Mouse (Mus musculus) gastrocnemius, postnatal 4 days (tissue): ENCODE data around the gene Cbx5. TPM values are rescaled to one million over a fixed set of nuclear protein-coding genes. Genes with fewer than 3 reads are reported as not detected.

Experiments
- DNase-seq, 2 experiments: peaks; one replicate each; pipeline ENCODE4 v3.0.0; 2021 to 2022; ENCODE audit warnings: low spot score in 2 of 2, mixed read lengths in 2 of 2
- microRNA-seq: library from miRNA; unstranded; fragments of <30 nt; microRNA quantifications from one replicate; pipeline ENCODE4 v1.2.0, GENCODE M21; 2021
- total RNA-seq, 2 experiments: library from RNA; stranded (reverse); gene quantifications; 2 replicates each; pipeline ENCODE4 v1.2.3; 2021

The Cbx5 gene
- total RNA-seq, 2 experiments from 2014 or later: 97.9 to 100 TPM

DNA sequence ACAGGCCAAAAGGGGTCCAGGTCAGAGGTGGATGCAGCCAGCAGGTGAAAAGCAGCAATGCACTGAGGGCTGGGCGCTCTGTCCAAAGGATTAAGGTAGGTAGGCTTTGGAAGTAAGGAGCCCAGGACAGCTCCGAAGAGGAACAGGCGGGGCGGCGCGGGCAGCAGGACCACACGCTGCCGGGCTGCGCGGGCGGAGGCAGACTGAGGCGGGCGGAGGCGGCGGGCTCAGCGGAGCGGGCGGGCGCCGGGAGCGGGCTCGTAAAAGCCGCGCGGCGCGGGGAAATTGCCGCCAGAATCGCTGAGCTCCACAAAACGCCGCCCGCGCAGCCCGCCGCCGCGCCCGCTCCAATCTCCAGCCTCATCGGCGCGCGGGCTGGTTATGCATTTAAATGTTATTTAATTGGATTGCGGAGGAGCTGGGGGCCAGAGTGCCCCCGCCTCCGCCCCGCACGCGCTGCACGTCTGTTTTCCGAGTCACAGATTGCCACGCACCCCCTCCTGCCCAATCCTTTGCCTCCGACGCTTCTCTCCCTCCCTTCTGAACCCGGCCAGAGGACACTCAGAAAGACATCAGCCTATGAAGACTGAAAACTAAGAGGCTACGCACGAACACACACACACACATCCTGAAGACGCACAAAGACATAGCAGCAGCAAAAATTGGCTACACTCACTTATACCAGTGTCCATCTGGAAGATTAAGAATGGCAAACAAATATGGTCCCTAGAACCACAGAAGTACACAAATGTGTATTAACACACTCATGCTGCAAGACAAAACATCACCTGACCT lies 92.8 kb downstream of the Cbx5 start:
- DNase-seq: peak in 1 of 2 experiments; percentile 47

DNA sequence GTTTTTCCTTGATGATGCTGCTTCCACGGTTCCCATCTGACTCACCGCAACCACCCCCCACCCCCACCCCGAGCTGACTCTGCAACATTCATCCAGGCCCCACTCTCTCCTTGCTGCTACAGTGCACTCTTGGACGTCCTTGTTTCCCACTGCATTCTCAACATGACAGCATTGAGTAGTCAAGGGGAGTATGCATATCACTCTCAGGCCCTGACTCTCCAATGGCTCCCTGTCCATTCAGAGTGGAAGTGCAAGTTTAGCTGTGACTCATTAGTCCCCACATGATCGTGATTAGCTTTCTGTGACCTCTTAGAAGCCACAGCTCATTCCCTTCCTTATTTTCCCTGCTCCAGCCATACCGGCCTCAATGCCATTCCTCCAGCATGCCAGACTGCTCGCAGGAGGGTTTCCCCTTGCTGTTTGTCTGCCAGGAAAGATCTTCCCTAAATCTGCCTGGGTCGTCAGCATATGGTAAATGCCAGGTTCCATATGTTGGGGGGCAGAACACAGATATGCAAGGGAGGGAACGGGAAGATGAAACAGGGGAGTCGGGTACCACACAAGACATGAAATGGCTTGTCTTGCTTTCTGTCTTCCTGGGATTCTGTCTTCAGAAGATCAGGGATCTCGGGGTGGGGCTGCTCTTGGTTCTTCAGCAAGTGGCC lies 93.8 kb downstream of the Cbx5 start:
- DNase-seq: no peak

DNA sequence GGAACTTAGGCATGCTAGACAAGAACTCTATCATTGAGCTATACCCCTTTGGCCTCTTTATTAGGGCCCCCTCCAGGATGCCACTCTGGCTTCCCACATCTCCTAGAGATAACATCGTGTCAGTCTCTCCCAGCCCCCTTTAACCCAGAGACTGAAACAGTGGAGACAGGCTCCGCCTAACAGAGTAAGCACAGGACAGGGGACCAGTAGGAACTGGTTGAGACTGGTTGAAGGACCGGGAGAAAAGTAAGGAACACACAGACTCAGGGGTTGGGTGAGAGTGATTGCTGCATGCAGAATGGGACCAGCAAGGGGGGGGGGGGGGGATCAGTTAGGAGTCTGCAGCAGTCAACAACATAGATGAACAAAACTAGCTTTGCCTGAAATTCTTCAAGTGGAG lies 95.4 kb downstream of the Cbx5 start:
- DNase-seq: no peak

Small RNAs within 50 kb of the gene (microRNA-seq; reads per million reads assigned to microRNA genes)
- gene Mir148b: 143 reads per million, percentile 55 among the genes with 10 or more reads in this experiment

Other genes with a start within 250 kb of the Cbx5 start
- 1 to 10 TPM; 3.2 to 3.3 TPM for gene Hoxc8, start 249.2 kb downstream of the Cbx5 start, total RNA-seq
- 10 to 100 TPM; 12.7 to 12.8 TPM for gene Hoxc6, start 241.6 kb downstream of the Cbx5 start, total RNA-seq
- 1 to 10 TPM; 6.9 to 8.2 TPM for gene Hoxc4, start 220.9 kb downstream of the Cbx5 start, total RNA-seq
- gene Smug1, start 72.7 kb downstream of the Cbx5 start, total RNA-seq: 10 to 100 TPM; 13.9 to 15.4 TPM
- gene Hnrnpa1, start 616 bp upstream of the Cbx5 start, total RNA-seq: 100 to 1,000 TPM; 295 to 303 TPM
- 1 to 10 TPM in 1 of 2 experiments, under 1 TPM in 1; 0.61 to 1.5 TPM for gene Nfe2, start 18.6 kb upstream of the Cbx5 start, total RNA-seq
- 10 to 100 TPM; 72.8 to 78.4 TPM for gene Copz1, start 32.9 kb upstream of the Cbx5 start, total RNA-seq
- under 1 TPM; 0.16 to 0.20 TPM for gene Gpr84, start 70.8 kb upstream of the Cbx5 start, total RNA-seq
- gene Zfp385a, start 100.3 kb upstream of the Cbx5 start, total RNA-seq: 10 to 100 TPM; 62.1 to 70.0 TPM
- gene Itga5, start 126.9 kb upstream of the Cbx5 start, total RNA-seq: 10 to 100 TPM; 65.8 to 68.1 TPM
- gene Gtsf1, start 190.7 kb upstream of the Cbx5 start, total RNA-seq: not detected
- not detected for gene Gtsf2, start 208.7 kb upstream of the Cbx5 start, total RNA-seq
- 1 to 10 TPM; 5.2 to 5.6 TPM for gene Nckap1l, start 214.0 kb upstream of the Cbx5 start, total RNA-seq